Mouse (Mus musculus) ES-E14 (cell line): ENCODE measurements at regions not wholly inside any gene's neighbourhood (a gene's known extent, or its start where the extent isn't known, plus 50 kb on each side); places are given as distances from the start of the nearest gene placed in this dataset.

Source experiments
- CHD2 ChIP-seq: IDR thresholded peaks from 2 replicates; pipeline ENCODE4 v1.6.1; 2014; ENCODE audit warnings: mild to moderate bottlenecking, low read depth, low read length, inconsistent platforms
- HCFC1 ChIP-seq: IDR thresholded peaks from 2 replicates; pipeline ENCODE4 v1.6.1; 2012; ENCODE audit warnings: low read length, inconsistent platforms, borderline replicate concordance; ENCODE audit not compliant: insufficient read depth
- MAFK ChIP-seq: IDR thresholded peaks from 2 replicates; pipeline ENCODE4 v1.6.1; 2014; ENCODE audit warnings: mild to moderate bottlenecking, low read depth, low read length, inconsistent platforms; ENCODE audit not compliant: insufficient read depth
- ZC3H11A ChIP-seq: IDR thresholded peaks from 2 replicates; pipeline ENCODE4 v1.6.1; 2012; ENCODE audit warnings: low read depth, mild to moderate bottlenecking, inconsistent platforms, low read length, borderline replicate concordance
- ZNF384 ChIP-seq: IDR thresholded peaks from 2 replicates; pipeline ENCODE4 v1.6.1; 2012; ENCODE audit warnings: low read depth, low read length, inconsistent platforms

DNA sequence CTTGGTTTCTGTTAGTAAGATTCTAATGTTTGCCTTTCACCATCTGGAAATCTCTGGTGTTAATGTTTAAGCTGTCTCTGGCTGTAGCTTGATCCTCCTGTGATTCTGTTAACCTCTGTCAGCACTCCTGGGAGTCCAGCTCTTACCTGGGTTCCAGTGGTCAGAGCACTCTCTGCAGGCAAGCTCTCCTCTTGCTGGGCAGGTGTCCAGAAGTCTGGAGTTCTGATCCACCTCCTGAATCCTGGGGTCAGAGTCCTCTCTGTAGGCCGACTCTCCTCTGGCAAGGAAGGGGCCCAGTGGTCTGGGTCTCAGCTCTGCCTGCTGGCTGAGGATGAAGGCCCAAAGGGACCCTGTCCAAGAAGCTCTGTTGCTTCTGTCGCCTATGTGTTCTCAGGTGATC, 181.4 kb downstream of the Fam173b start:
- TF ChIP-seq MAFK (no peak), ZC3H11A (no peak), ZNF384 (no peak), CHD2 (no peak), HCFC1 (no peak)
